Mouse (Mus musculus) megakaryocyte, adult 5-6 weeks (primary cell): ENCODE measurements around the gene Prickle1. TPM values are rescaled to one million over a fixed set of nuclear protein-coding genes. Genes with fewer than 3 reads are reported as not detected.

Experiments used
- total RNA-seq, 2 experiments: library from RNA; stranded (forward) in 1 of 2; stranded (reverse) in 1 of 2; fragments of 153-499, 151-499 nt in 1 of 2; fragments of 221-1000, 200-1000 nt in 1 of 2; gene quantifications; 2 replicates each; pipeline versions ENCODE4 v1.2.3 to v1.2.4; 2015 to 2017

Prickle1 gene
- total RNA-seq, 2 experiments from 2014 or later, result 0.02 to 0.15 TPM

Other genes starting within 250 kb of the Prickle1 start
- gene Zcrb1, start 197.6 kb downstream of the Prickle1 start, total RNA-seq (2015), result 111 and 124 TPM in 2 replicates
- gene Zcrb1, start 197.6 kb downstream of the Prickle1 start, total RNA-seq (2017), result 66.6 and 102 TPM in 2 replicates
- 45.7 and 52.2 TPM in 2 replicates for gene Pphln1, start 197.5 kb downstream of the Prickle1 start, total RNA-seq (2015)
- gene Pphln1, start 197.5 kb downstream of the Prickle1 start, total RNA-seq (2017), result 31.7 and 40.1 TPM in 2 replicates